ENCODE assay signal across 8 mouse cellular contexts in the genomic region with DNA sequence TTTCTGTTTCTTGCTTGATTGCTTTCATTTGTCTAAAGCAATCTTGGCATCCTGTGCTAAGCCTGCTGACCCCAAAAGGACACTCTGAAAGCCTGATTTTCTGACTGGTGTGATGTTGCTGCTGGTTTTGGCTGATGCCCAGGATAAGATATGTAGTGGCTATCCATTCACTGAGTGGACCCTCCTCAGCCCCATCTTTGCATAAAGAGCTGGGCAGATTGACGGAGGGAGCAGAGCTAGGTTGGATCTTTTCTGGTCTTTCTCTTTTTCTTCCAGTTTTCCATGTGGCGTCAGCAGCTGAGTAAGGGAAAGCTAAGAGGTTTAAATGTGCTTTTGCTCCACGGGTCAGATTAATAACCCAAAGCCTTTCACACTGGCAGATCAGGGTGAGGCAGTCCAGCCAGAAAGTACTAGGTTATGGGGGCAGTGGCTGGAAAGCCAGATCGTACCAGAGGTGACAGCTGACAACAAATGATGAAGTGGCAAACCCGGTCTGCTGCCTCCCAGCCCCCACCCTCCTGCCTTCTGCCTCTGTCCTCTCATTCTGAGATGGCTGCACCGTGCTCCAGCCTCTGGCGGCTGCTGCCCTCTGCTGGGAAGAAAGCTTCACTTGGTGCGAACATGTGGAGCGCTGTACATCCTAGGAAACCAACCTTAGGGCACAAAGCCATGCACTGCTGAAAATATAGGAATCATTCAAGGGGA.
A peak's percentile ranks its signal among the peaks of the same experiment; 100 is the strongest.
DNase-seq lines count a peak whose midpoint lies in the region; ATAC-seq lines count a peak whose summit lies in the region.

No protein-coding gene starts in this region.

- H3K4me3 ChIP-seq in intestine, embryonic 16.5 days (ENCODE audit: low read length) = no peak overlapping the region
- H3K4me3 ChIP-seq in stomach, embryonic 14.5 days (ENCODE audit: low read depth, low read length) = no peak overlapping the region

- H3K27ac ChIP-seq in intestine, embryonic 16.5 days (ENCODE audit: low read length) = no peak overlapping the region
- H3K27ac ChIP-seq in stomach, embryonic 14.5 days (ENCODE audit: low read length) = no peak overlapping the region

- ATAC-seq in intestine, embryonic 16.5 days = peak; percentile 80
- peak; percentile 83 for ATAC-seq in stomach, embryonic 14.5 days (ENCODE audit: insufficient number of reproducible peaks, insufficient read depth, low FRiP score, low read depth)

- no peaks in the 10 kb centered on the region for H3K9me3 ChIP-seq in intestine, embryonic 16.5 days (ENCODE audit: control insufficient read depth, low read length)
- no peaks in the 10 kb centered on the region for H3K9me3 ChIP-seq in stomach, embryonic 14.5 days (ENCODE audit: control insufficient read depth, low read depth, low read length)

- peak; percentile 68 for DNase-seq in ZHBTc4 (ENCODE audit: low read depth, low spot score)
- peak; percentile 31 for DNase-seq in cerebellum, adult 9-10 months
- DNase-seq in frontal cortex, adult 2 months (ENCODE audit: extremely low spot score in 1 of 2, low spot score in 1 of 2) = peak; percentile 54 to 92
- peak; percentile 83 to 89 for DNase-seq in left cerebral cortex, postnatal 10 days (ENCODE audit: extremely low spot score in 1 of 2, low spot score in 2 of 2)
- DNase-seq in mesoderm, embryonic 11.5 days (ENCODE audit: low read depth, low spot score) = peak; percentile 78
- DNase-seq in thymus, postnatal 0 days (ENCODE audit: low spot score) = no peak

- WGBS in intestine, embryonic 16.5 days = 10% methylated on average over 9 of the region's 9 CpGs
- 13% methylated on average over 9 of the region's 9 CpGs for WGBS in stomach, embryonic 14.5 days

- intact Hi-C loops in left cerebral cortex, postnatal 10 days (cut with DNase I) = loop anchor here (1.0 to 10.0 kb wide), 3 partner anchors 114 to 397 kb away; no protein-coding TSS in a partner anchor

- no peaks in the 10 kb centered on the region for H3K4me1 ChIP-seq in intestine, embryonic 16.5 days (ENCODE audit: control insufficient read depth, insufficient read depth, low read length)
- H3K4me1 ChIP-seq in stomach, embryonic 14.5 days (ENCODE audit: control insufficient read depth, insufficient read depth, low read length) = no peaks in the 10 kb centered on the region

- H3K27me3 ChIP-seq in intestine, embryonic 16.5 days (replicated peaks; ENCODE audit: control insufficient read depth, insufficient read depth, low read length) = no peaks in the 10 kb centered on the region
- no peaks in the 10 kb centered on the region for H3K27me3 ChIP-seq in stomach, embryonic 14.5 days (ENCODE audit: control insufficient read depth, insufficient read depth, low read length)

- H3K4me2 ChIP-seq in intestine, embryonic 16.5 days (ENCODE audit: low read depth, low read length) = no peak overlapping the region
- H3K4me2 ChIP-seq in stomach, embryonic 14.5 days (replicated peaks; ENCODE audit: low read depth, low read length) = no peak overlapping the region

- no peaks in the 10 kb centered on the region for H3K36me3 ChIP-seq in intestine, embryonic 16.5 days (ENCODE audit: control insufficient read depth, insufficient read depth, low read length)
- no peaks in the 10 kb centered on the region for H3K36me3 ChIP-seq in stomach, embryonic 14.5 days (ENCODE audit: control insufficient read depth, insufficient read depth, low read length)

- no peak overlapping the region for H3K9ac ChIP-seq in intestine, embryonic 16.5 days (ENCODE audit: low read depth, low read length)
- H3K9ac ChIP-seq in stomach, embryonic 14.5 days (replicated peaks; ENCODE audit: low read depth, low read length) = no peak overlapping the region
